Mouse (Mus musculus) embryonic facial prominence, embryonic 12.5 days (tissue): ENCODE measurements around the gene Arf1. TPM values are rescaled to one million over a fixed set of nuclear protein-coding genes. Genes with fewer than 3 reads are reported as not detected.
A peak's percentile ranks its signal among the peaks of the same experiment; 100 is the strongest.

Experiments
- ATAC-seq: fragments of 200-750 bp; cut with Nextera tagmentation; 2 replicates; pipeline ENCODE4 v1.8.0; 2017; ENCODE audit not compliant: insufficient number of reproducible peaks, insufficient read depth, low FRiP score, low TSS enrichment
- H3K27ac ChIP-seq: fragments of 300-500 bp; sonication (generic); 2 replicates; pipeline ENCODE4 v1.5.1; 2016; ENCODE audit warnings: mild to moderate bottlenecking
- H3K27me3 ChIP-seq: fragments of 300-500 bp; sonication (generic); 2 replicates; pipeline ENCODE4 v1.6.1; 2016; ENCODE audit warnings: mild to moderate bottlenecking, moderate library complexity
- H3K36me3 ChIP-seq: fragments of 300-500 bp; sonication (generic); 2 replicates; pipeline ENCODE4 v1.6.1; 2016; ENCODE audit warnings: mild to moderate bottlenecking
- H3K4me1 ChIP-seq: fragments of 300-500 bp; sonication (generic); 2 replicates; pipeline ENCODE4 v1.6.1; 2016
- H3K4me2 ChIP-seq: fragments of 300-500 bp; sonication (generic); replicated peaks from 2 replicates; pipeline ENCODE4 v1.6.1; 2016; ENCODE audit warnings: mild to moderate bottlenecking, moderate library complexity
- H3K4me3 ChIP-seq: fragments of 300-500 bp; sonication (generic); 2 replicates; pipeline ENCODE4 v1.5.1; 2016; ENCODE audit warnings: mild to moderate bottlenecking
- H3K9ac ChIP-seq: fragments of 300-500 bp; sonication (generic); 2 replicates; pipeline ENCODE4 v1.6.1; 2016; ENCODE audit warnings: mild to moderate bottlenecking, moderate library complexity
- H3K9me3 ChIP-seq: fragments of 300-500 bp; sonication (generic); 2 replicates; pipeline ENCODE4 v1.6.1; 2016; ENCODE audit warnings: mild to moderate bottlenecking, moderate library complexity
- WGBS: fragments of 180-500 bp; shearing (Covaris S2); methylation state at CpG from one replicate; pipeline ENCODE4 v1.1.7; 2016; 5-methylcytosine and 5-hydroxymethylcytosine counted together
- polyA plus RNA-seq: library from polyadenylated mRNA; unstranded; fragments of >200 nt; fragmentation: Nextera tagmentation; extraction: Ambion mirVana; gene quantifications from 2 replicates; pipeline ENCODE4 v1.2.1, GENCODE M21; 2016

The Arf1 gene
- polyA plus RNA-seq, 1 experiment from 2014 or later = 637 TPM

DNA sequence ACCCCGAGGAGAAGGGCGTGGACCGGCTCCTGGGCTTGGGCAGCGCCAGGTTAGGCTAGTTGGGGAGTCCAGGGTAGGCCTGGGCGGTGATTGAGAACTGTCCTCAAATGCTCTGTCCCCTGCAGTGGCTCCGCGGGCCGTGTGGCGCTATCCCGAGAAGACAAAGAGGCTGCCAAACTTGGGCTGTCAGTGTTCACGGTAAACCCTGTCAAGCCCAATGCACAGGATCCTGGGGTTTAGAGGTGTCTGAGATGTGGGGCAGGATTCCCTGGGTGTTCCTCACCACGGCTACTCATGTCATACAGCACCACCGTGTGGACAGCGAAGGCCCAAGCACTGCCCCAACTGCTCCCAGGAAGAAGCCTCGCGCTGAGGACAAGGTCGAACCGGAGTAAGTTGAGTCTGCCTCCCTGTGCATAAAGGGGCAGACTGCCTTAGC lies 19.0 kb downstream of the Arf1 start:
- WGBS = 12% methylated on average over 18 of the region's 18 CpGs
- H3K36me3 ChIP-seq = peaks cover 67% of the 10 kb centered on the region
- H3K9me3 ChIP-seq = no peaks in the 10 kb centered on the region
- peak; percentile 55; the same call in 1 of the 2 replicates for ATAC-seq
- H3K4me1 ChIP-seq = peaks cover 15% of the 10 kb centered on the region
- H3K9ac ChIP-seq = peak overlapping the region; percentile 82
- H3K27ac ChIP-seq = peak overlapping the region; percentile 89
- no peaks in the 10 kb centered on the region for H3K27me3 ChIP-seq
- H3K4me2 ChIP-seq = peak overlapping the region; percentile 93
- peak overlapping the region; percentile 83 for H3K4me3 ChIP-seq

DNA sequence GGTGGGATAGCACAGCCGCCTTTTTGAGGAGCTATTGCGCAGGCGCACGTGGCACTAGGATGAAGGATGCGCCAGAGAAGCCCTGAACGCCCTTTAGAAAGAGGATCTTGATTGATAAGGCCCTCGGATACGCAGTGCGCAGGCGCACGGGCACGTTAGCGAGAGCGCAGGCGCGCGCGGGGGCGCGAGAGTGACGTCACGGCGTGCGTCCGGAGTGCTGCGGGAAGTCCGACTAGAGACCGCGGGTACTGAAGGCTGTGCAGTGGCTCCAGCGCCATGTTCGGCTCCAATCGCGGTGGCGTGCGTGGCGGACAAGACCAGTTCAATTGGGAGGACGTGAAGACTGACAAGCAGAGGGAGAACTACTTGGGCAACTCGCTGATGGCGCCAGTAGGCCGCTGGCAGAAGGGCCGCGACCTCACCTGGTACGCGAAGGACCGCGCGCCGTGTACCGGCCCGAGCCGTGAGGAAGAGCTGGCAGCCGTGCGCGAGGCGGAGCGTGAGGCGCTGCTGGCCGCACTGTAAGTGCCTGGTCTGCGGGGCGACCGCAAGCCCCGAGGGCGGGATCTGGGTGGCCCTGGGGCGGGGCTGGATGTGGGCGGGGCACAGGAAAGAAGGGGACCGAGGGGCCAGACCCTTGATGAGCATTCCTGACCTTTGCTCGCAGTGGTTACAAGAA lies 19.8 kb downstream of the Arf1 start, which contains the start of gene 2310033P09Rik:
TSS of gene 2310033P09Rik (plus strand) at position 169 of the 679 bp plus-strand sequence.
- H3K27ac ChIP-seq = peak within 1 kb of the TSS; percentile 89
- peak; percentile 68 for ATAC-seq
- WGBS = under 1% methylated on average over 67 of the region's 67 CpGs

DNA sequence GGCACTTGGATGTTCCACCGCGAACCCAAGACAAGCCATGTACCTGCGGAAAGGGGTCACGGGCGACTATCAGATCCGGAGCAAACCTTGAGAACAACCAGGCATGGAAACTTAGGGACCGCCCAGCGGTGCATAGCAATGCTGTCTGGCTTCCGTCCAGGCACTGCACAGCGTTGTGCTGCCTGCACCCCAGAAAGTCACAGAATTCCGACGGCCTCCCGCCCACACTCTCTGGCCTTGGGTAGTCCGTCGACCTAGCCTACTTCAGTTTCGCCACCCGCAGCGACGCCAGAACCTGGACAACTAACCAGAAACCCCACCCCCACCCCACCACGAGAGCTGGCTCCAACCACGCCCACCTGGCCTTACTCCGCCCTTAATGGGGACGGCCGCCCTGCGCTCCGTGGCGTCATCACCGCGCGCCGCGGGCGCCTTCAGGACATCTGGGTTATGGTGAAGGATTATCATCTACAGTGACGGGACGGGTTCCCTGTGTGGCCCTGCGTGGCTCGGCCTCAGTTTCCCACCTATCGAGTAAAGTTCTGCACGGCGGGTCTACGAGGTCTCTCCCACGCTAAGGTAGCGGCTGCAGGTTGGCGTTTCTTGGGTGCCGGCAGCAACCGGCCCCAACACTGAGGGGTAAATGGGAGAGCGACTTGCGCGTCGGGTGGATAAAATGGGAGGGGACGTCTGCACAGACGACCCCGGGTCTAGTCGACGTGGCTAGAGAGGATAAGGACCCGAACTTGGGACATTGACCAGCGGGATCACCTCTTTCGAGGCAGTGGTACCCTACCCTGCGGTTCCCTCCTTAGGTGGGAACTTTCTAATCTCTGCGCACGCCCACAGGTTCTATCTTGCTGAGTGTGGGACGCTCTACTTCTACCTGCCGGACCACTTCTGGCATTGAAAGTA lies 25.7 kb downstream of the Arf1 start, which contains the start of gene Mrpl55:
TSS of gene Mrpl55 (plus strand) at position 406 of the 915 bp plus-strand sequence.
- ATAC-seq = peak; percentile 87
- under 1% methylated on average over 63 of the region's 63 CpGs for WGBS
- Histone ChIP-seq H3K27me3 (no peaks in the 10 kb centered on the region), H3K36me3 (peaks cover 40% of the 10 kb centered on the region), H3K27ac (peak within 1 kb of the TSS; percentile 72), H3K4me1 (peaks cover 14% of the 10 kb centered on the region), H3K4me2 (peak within 1 kb of the TSS; percentile 73), H3K4me3 (peak within 1 kb of the TSS; percentile 89), H3K9me3 (no peaks in the 10 kb centered on the region), H3K9ac (peak within 1 kb of the TSS; percentile 78)

More for the DNA sequence above, 19.8 kb downstream of the Arf1 start, which contains the start of gene 2310033P09Rik:
- Histone ChIP-seq H3K27me3 (no peaks in the 10 kb centered on the region), H3K4me3 (peak within 1 kb of the TSS; percentile 83), H3K36me3 (peaks cover 65% of the 10 kb centered on the region), H3K9ac (peak within 1 kb of the TSS; percentile 82), H3K4me1 (peaks cover 15% of the 10 kb centered on the region), H3K9me3 (no peaks in the 10 kb centered on the region), H3K4me2 (peak within 1 kb of the TSS; percentile 93)

DNA sequence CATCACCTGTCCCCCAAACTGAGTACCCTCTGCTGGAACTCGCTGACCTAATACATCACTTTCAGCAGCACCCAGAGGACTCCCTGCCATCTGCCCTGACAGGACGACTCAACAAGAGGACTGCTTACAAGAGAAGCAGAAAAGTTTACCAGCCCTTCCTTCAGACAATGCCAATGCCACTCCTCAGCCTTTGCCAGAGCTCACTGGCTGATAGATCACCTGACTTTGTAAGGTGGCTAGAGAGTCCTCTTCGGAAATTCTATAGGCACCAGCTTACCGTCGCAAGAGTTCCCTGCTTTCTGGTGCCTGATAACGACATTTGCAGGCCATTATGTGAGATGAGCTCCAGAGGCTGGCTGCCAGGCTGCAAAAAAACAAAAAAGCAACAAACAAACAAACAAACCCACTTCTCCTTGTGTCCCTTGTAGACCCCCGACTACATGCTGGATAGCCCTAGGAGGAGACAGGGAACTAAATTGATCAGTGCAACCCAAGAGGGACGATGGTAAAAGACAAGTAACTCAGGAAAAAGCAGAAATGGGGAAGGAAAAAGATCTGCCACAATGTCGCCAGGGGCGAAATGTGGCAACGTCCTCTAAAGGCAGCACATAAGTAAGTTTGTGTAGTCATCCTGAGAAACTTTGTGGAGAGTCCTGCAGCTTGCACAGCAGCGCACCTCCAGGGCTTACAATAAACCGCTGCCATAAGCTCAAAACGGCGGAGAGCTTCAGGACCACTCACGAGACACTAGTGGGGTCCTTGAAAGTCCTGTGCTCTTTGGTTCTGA lies 26.7 kb downstream of the Arf1 start:
- no peaks in the 10 kb centered on the region for H3K9me3 ChIP-seq
- ATAC-seq = peak; percentile 13; the same call in 1 of the 2 replicates

DNA sequence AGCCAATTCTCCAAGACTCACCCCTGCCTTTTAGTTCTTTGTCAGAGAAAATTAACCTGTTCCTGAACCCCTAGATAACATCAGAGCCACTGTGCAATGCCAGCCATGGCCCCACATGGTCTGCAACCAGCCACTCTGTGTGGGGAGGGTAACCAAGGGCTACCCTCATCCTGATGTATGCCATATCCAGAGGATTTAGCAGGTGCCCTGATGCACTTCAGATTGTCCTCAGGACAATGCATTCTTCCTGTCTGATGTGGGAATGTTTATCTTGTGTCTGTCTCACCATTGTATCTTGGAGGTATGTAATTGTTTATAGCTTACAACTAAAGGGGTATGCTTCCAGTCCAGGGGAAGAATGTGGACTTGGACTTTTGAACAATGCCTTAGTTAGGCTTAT lies 31.8 kb downstream of the Arf1 start:
- no peak overlapping the region for H3K27ac ChIP-seq
- ATAC-seq = no peak
- no peak overlapping the region for H3K9ac ChIP-seq
- no peak overlapping the region for H3K4me2 ChIP-seq
- H3K4me3 ChIP-seq = no peak overlapping the region
- no peaks in the 10 kb centered on the region for H3K27me3 ChIP-seq
- peaks cover 4% of the 10 kb centered on the region for H3K4me1 ChIP-seq
- H3K36me3 ChIP-seq = peaks cover 12% of the 10 kb centered on the region
- no peaks in the 10 kb centered on the region for H3K9me3 ChIP-seq

More for the DNA sequence above, 26.7 kb downstream of the Arf1 start:
- H3K27me3 ChIP-seq = no peaks in the 10 kb centered on the region
- peak overlapping the region; percentile 72; the same call in 1 of the 2 replicates for H3K27ac ChIP-seq
- H3K4me1 ChIP-seq = peaks cover 14% of the 10 kb centered on the region
- WGBS = 35% methylated on average over 16 of the region's 16 CpGs
- H3K4me2 ChIP-seq = peak overlapping the region; percentile 73
- H3K4me3 ChIP-seq = peak overlapping the region; percentile 89
- peak overlapping the region; percentile 78 for H3K9ac ChIP-seq
- peaks cover 34% of the 10 kb centered on the region for H3K36me3 ChIP-seq

DNA sequence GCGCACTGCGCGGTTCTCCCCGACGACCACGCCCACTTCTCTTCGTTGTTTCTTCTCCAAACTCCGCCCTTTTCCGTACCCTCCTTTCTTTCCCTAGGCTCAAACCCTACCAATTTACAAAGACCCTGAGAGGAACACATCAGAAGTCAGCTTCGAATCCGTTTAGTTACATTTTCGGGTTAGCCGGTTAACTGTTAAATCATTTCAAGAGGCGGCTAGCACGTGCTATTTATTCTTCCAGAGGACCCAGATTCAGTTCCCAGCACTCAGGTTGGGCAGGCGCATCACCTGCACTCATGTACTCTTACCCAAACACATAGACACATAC lies 36.0 kb downstream of the Arf1 start, which contains the start of gene Guk1:
TSS of gene Guk1 (minus strand) at position 154 of the 328 bp plus-strand sequence.
- Histone ChIP-seq H3K4me1 (peaks cover 6% of the 10 kb centered on the region), H3K36me3 (no peaks in the 10 kb centered on the region), H3K27ac (peak within 1 kb of the TSS; percentile 89), H3K9me3 (no peaks in the 10 kb centered on the region), H3K27me3 (no peaks in the 10 kb centered on the region), H3K4me2 (peak within 1 kb of the TSS; percentile 54), H3K4me3 (peak within 1 kb of the TSS; percentile 64), H3K9ac (peak within 1 kb of the TSS; percentile 64)
- ATAC-seq = no peak
- 4% methylated on average over 16 of the region's 16 CpGs for WGBS

DNA sequence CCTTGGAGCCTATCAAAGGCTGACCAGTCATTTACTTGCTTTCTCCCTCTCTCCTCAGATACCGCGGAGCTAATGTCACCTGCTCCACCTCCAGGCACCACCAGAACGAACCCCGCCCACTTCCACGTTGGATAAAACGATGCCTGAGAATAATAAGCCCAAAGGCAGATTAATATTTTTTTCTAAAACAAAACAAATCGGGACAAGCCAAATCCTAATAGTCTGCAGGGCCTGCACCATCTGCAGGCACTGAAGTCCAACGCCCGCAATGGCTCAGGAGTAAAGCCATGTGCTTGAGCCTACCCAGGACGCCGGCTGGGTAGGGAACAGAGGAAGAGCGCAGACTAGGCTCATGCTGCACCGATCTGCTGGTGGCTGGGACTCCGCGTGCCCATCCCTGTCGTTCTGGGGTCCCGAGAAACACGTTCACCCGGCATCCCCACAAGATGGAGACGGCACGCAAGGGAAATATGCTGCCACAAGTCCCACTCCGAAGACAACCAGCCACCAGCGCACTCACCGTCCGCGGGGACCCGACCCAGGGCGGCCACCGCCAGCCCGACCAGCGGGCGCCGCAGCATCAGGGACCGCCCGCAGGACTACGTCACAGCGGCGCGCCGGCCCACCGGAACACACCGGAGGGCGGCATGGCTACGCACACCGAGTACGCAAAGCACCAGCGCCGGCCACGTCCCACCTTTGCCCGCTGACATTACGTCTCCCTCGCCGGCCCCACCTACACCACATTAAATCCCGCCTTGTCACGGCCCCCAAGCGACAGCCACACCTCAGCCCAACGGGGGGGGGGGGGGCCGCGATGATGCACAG lies 36.6 kb downstream of the Arf1 start:
- under 1% methylated on average over 57 of the region's 59 CpGs for WGBS
- H3K4me2 ChIP-seq = peak overlapping the region; percentile 54
- H3K27ac ChIP-seq = peak overlapping the region; percentile 89
- peaks cover 6% of the 10 kb centered on the region for H3K4me1 ChIP-seq
- no peaks in the 10 kb centered on the region for H3K36me3 ChIP-seq
- H3K4me3 ChIP-seq = peak overlapping the region; percentile 64
- H3K27me3 ChIP-seq = no peaks in the 10 kb centered on the region
- no peaks in the 10 kb centered on the region for H3K9me3 ChIP-seq
- H3K9ac ChIP-seq = peak overlapping the region; percentile 64
- ATAC-seq = peak; percentile 85

DNA sequence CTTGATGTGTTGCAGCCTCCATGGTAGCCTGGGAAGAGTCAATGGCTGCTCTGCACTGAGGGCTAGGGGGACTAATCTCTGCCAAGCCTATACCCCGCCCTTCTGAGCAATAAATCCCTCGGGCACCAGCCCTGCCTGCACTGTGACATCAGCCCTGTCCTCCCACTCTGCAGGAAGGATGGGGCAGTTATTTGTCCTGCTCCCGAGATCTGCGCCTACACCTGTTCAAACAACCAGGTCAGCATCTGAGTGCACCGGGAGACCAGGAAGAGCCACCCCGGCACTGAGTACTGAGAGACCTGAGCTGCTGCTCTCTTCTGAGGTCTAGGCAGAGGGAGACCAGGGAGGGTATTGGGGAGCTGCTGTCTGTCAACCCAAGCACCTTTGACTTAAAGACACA lies 40.4 kb downstream of the Arf1 start:
- Histone ChIP-seq H3K4me1 (peaks cover 6% of the 10 kb centered on the region), H3K9me3 (no peaks in the 10 kb centered on the region), H3K27me3 (no peaks in the 10 kb centered on the region), H3K4me3 (no peak overlapping the region), H3K9ac (no peak overlapping the region), H3K27ac (no peak overlapping the region), H3K36me3 (peaks cover 27% of the 10 kb centered on the region), H3K4me2 (no peak overlapping the region)
- WGBS = 81% methylated on average over 6 of the region's 6 CpGs
- no peak for ATAC-seq

DNA sequence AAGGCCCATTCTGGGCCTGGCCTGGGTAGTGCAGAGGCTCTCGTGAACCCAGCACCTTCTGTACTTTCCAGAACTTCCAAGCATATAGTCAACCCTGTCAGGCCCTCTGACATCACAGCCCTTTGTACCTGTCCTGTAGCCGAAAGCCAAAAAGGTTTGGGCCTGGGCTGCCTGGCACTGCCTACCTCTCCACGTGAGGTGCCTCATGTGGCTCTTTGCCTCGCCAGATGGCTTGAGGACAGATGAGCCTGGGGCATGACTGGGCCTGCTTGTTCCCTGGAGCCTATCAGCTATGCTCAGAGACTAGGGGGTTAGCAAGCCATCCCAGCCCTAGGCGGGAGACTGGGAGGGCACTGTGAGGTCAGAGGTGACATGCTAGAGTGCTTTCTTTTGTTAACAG lies 42.6 kb downstream of the Arf1 start:
- Histone ChIP-seq H3K4me2 (no peak overlapping the region), H3K27ac (no peak overlapping the region), H3K27me3 (no peaks in the 10 kb centered on the region), H3K4me1 (no peaks in the 10 kb centered on the region), H3K9ac (no peak overlapping the region), H3K9me3 (no peaks in the 10 kb centered on the region), H3K4me3 (no peak overlapping the region), H3K36me3 (peaks cover 31% of the 10 kb centered on the region)
- 77% methylated on average over 5 of the region's 5 CpGs for WGBS
- ATAC-seq = no peak

DNA sequence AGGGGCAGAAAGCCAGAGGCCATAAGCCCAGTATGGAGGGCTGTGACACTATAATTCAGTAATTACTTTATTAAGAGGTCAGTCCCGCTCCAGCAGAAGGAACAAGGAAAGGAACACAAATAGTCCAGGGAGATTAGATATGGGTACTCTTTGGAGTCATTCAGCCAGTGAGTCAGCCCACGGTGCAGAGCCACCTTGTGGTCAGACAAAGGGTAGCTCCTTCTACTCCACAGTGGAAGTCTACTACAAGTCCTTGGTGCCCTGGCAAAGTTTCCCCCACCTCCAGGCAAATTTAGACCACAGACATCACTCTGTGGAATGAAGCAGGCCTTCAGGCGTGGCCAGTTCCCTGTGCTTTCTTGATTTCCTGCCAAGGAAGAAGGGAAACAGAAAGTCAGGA lies 44.2 kb downstream of the Arf1 start:
- peaks cover 13% of the 10 kb centered on the region for H3K27me3 ChIP-seq
- no peaks in the 10 kb centered on the region for H3K9me3 ChIP-seq
- H3K36me3 ChIP-seq = peaks cover 31% of the 10 kb centered on the region
- no peak overlapping the region for H3K4me2 ChIP-seq
- H3K9ac ChIP-seq = no peak overlapping the region
- H3K4me3 ChIP-seq = no peak overlapping the region
- H3K27ac ChIP-seq = no peak overlapping the region
- 42% methylated on average over 3 of the region's 3 CpGs for WGBS
- no peaks in the 10 kb centered on the region for H3K4me1 ChIP-seq
- ATAC-seq = no peak
